Mouse (Mus musculus) lung, adult 2 months (tissue): ENCODE measurements around the gene Car9. TPM values are rescaled to one million over a fixed set of nuclear protein-coding genes. Genes with fewer than 3 reads are reported as not detected.
A peak's percentile ranks its signal among the peaks of the same experiment; 100 is the strongest.

ENCODE experiments used
- DNase-seq: peaks from one replicate; pipeline ENCODE4 v3.0.0; 2022
- H3K4me1 ChIP-seq: fragments of 200-500 bp; 2 replicates; pipeline ENCODE4 v1.6.1; 2011; ENCODE audit warnings: low read length; ENCODE audit not compliant: control insufficient read depth, insufficient read depth
- H3K4me3 ChIP-seq: fragments of 200-500 bp; replicated peaks from 2 replicates; pipeline ENCODE3; 2011; ENCODE audit warnings: low read depth, mild to moderate bottlenecking, control low read depth, low read length; ENCODE audit errors: extremely low read depth
- CTCF ChIP-seq: fragments of 200-500 bp; IDR thresholded peaks from 2 replicates; pipeline ENCODE4 v1.5.1; 2011; ENCODE audit warnings: mild to moderate bottlenecking, low read length, control low read depth; ENCODE audit not compliant: insufficient read depth
- POLR2A ChIP-seq: fragments of 200-500 bp; IDR thresholded peaks from 2 replicates; pipeline ENCODE4 v1.6.1; 2011; ENCODE audit warnings: low read depth, mild to moderate bottlenecking, control low read depth, low read length, borderline replicate concordance; ENCODE audit errors: extremely low read depth
- WGBS: fragments of 180-500 bp; shearing (Covaris S2); methylation state at CpG from one replicate; pipeline ENCODE4 v1.1.7; 2018; 5-methylcytosine and 5-hydroxymethylcytosine counted together
- polyA plus RNA-seq: library from polyadenylated mRNA; depleted of rRNA; stranded (reverse); fragments of >200 nt; gene quantifications from 2 replicates; pipeline ENCODE4 v1.2.3, GENCODE M21; 2012

Gene Car9
- polyA plus RNA-seq, 1 experiment, result 1.8 TPM

DNA sequence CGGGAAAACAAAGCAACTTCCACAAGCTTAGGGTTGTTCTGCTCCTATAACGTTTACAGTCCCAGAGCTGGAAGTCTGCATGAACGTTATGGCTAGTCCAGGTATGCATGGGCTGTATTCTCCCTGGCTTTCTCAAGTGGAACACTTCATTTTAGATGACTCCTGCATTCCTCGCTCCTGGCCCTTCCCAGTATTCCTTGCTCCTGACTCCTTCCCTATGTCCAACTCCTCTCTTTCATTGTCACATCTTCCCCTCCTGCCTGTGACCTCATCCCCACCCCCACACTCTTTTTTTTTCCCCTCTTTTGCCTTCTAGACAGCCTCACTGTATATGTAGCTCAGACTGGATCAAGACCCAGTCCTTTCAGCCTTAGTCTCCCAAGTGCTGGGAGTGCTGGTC lies 7.0 kb downstream of the Car9 start:
- TF ChIP-seq POLR2A (no peak), CTCF (no peak)
- 64% methylated on average over 4 of the region's 4 CpGs for WGBS
- Histone ChIP-seq H3K4me3 (no peak overlapping the region), H3K4me1 (peaks cover 3% of the 10 kb centered on the region; the same call in 1 of the 2 replicates)
- DNase-seq, result no peak

DNA sequence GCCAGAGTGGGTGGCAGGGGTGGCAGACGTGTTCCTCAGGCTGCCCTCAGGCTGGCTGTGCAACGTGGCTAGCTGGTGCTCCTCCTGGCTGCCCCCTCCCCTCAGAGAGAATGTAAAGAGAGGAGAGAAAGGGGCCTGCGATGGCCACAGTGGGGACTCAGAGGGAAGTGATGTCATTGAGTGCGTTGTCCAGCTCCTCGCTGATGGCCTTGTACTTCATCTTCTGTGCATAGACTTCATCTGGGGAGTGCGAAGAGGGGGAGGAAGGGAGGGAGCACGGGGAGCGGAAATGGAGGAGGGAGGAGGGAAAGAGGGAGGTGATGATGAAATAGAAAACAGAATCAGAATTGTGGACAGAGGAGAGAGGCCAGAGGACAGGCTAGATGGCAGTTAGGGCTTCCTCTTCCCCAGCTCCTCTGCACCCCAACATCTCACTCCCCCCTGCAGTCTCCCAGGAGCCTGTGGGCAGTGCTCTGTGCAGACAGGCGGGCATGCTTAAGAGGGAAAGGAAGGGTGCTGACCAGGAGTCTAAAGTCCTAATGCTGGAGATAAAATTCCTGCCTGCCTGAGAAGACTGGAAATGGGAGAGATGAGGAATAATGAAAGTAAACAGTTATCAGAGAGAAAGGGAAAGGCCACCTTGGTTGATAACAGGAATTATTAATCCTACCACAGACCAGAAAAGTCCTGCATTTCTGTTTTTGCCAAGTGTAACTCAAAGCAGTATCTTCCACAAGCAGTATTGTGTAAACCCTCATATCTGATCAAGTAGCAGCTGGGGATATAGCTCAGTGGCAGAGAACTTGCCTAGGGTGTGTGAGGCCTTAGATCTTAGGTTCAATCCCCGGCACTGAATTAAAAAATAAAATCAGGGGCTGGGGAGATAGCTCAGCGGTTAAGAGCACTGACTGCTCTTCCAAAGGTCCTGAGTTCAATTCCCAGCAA lies 9.3 kb downstream of the Car9 start:
- 67% methylated on average over 11 of the region's 11 CpGs for WGBS

DNA sequence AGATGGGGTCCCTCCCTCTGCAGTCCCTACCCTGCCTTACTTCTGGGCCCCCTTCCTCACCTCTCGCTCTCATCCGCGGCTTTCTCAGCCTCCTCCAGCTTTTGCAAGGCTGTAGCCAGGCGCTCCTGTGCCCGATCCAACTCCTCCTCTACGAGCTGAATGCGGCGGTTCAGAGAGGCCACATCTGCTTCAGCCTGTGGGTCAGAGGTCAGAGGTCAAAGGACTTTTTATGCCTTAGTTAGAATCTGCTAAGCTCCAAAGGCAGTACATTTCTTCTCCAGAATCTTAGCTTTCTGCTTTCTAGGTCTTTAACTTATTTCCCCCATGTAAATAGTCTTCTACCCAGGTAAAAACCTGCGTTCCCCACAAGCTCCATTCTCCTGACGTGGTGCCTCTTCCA lies 12.8 kb downstream of the Car9 start:
- Histone ChIP-seq H3K4me3 (no peak overlapping the region), H3K4me1 (no peaks in the 10 kb centered on the region)
- TF ChIP-seq POLR2A, result no peak
- no peak for TF ChIP-seq CTCF
- no peak for DNase-seq
- WGBS, result 42% methylated on average over 10 of the region's 10 CpGs

More for the DNA sequence above, 9.3 kb downstream of the Car9 start:
- no peak for TF ChIP-seq CTCF
- no peak for DNase-seq
- no peak overlapping the region for H3K4me3 ChIP-seq
- H3K4me1 ChIP-seq, result no peaks in the 10 kb centered on the region

DNA sequence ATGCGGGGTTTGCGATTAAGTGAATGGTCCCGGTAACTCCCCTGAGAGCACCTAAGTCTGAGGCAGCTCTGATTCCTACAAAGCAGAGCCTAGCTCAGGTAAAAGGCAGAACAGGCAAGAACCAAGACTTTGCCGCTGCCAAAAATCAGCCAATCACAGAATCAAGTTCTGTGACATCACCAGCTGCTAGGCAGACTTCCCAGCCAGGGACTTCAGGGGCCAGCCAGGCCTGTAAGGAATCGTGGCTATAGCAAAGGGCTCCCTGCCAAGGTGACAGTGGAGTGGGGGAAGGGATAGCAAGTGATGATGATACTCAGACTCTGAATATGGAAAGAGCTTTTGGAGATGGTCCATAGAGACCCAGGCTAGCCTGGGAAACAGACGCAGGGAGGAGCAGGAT lies 13.2 kb downstream of the Car9 start:
- Histone ChIP-seq H3K4me3 (no peak overlapping the region), H3K4me1 (no peaks in the 10 kb centered on the region)
- DNase-seq, result peak; percentile 96
- 21% methylated on average over 6 of the region's 6 CpGs for WGBS
- no peak for TF ChIP-seq POLR2A
- TF ChIP-seq CTCF, result no peak

DNA sequence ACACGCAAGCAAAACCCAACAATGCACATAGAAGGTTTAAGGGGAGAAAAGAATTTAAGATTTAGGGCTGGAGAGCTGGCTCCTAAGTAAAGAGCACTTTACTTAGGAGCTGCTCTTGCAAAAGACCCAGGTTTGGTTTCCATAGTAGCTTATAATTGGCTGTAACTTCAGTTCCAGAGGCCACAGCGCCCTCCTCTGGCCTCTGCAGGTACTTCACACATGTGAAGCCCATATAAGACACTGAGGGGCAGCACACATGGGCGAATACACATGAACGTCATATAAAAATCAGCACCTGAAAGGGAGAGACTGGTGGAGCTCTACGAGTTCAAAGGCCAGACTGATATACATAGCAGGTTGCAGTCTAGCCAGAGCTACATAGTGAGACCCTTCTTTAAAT lies 21.1 kb downstream of the Car9 start:
- DNase-seq, result no peak
- 64% methylated on average over 5 of the region's 5 CpGs for WGBS
- H3K4me1 ChIP-seq, result no peaks in the 10 kb centered on the region
- no peak overlapping the region for H3K4me3 ChIP-seq
- TF ChIP-seq CTCF, result no peak
- TF ChIP-seq POLR2A, result no peak

DNA sequence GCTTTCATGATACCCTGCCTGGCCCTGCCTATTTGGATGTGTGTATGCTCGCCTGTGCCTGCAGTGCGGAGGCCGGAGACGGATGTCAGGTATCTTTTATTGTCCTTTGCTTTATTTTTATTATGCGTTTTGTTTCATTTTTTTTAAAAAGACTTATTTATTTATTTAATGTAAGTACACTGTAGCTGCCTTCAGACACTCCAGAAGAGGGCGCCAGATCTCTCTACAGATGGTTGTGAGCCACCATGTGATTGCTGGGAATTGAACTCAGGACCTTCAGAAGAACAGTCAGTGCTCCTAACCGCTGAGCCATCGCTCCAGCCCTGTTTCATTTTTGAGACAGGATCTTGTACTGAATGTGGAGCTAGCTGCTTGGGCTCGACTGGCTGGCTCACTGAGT lies 21.7 kb downstream of the Car9 start:
- TF ChIP-seq CTCF (no peak), POLR2A (no peak)
- DNase-seq, result no peak
- WGBS, result 84% methylated on average over 9 of the region's 9 CpGs
- no peaks in the 10 kb centered on the region for H3K4me1 ChIP-seq
- H3K4me3 ChIP-seq, result no peak overlapping the region

DNA sequence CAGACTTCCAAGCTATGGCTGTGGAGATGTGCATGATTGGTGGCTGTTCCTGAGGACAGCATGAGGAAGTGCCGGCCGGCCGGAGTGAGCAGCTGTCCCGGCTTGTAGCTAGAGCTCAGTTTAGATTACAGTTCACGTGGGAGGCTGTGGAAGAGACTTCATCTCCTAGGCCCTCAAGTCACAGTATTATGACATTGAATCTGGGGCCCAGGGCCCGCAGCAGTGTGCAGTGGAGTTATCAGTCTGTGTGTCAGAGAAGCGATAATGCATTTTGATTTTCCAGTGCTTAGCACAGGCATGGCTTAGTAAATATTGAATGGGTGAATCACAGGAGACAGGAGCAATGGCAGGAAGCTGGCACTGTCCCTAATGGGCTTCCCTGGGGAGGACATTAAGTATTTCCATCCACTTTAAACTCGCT lies 23.3 kb downstream of the Car9 start:
- no peak overlapping the region for H3K4me3 ChIP-seq
- no peak for TF ChIP-seq POLR2A
- TF ChIP-seq CTCF, result no peak
- 30% methylated on average over 8 of the region's 8 CpGs for WGBS
- no peak for DNase-seq
- no peaks in the 10 kb centered on the region for H3K4me1 ChIP-seq

DNA sequence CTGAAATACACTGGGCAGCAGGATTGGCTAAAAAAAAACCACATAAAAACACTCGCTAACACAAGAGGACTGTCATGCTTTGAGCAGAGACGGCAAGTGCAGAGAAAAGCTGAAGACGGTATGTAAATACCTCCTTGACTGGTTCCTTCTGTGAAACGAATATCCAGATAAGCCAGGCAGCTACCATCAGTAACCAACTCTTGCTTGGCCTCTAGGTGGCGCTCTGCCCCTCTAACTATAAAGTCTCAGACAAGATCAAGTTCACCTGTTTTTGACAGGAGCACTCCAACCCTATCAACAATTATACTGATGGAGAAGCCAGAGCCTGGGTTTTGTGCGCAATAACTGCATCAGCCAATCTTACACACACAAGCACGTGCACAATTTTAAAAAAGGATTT lies 23.8 kb downstream of the Car9 start:
- peak; percentile 75 for DNase-seq
- no peaks in the 10 kb centered on the region for H3K4me1 ChIP-seq
- no peak for TF ChIP-seq POLR2A
- peak; percentile 70 for TF ChIP-seq CTCF
- 16% methylated on average over 7 of the region's 7 CpGs for WGBS
- H3K4me3 ChIP-seq, result no peak overlapping the region

DNA sequence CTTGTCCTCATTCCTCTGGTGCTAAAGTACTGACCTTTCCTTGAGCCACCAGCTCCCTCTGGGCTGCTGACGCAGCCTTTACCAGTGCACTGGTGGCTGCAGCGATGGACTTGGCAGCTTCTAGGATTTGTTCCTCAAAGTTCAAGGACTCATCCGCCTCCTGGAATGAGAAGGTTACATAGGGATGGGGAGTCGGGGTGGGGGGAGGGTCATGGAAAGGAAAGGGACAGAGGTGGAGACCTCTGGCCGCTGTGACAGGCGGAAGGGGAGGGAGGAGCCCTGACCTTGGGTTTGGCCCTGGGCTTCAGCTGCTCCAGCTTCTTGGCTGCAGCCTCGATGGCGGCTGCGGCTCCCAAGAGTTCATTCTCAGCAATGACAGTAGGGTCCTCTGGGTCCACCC lies 26.5 kb downstream of the Car9 start:
- Histone ChIP-seq H3K4me1 (no peaks in the 10 kb centered on the region), H3K4me3 (no peak overlapping the region)
- no peak for DNase-seq
- 75% methylated on average over 9 of the region's 9 CpGs for WGBS
- TF ChIP-seq CTCF (no peak), POLR2A (no peak)

DNA sequence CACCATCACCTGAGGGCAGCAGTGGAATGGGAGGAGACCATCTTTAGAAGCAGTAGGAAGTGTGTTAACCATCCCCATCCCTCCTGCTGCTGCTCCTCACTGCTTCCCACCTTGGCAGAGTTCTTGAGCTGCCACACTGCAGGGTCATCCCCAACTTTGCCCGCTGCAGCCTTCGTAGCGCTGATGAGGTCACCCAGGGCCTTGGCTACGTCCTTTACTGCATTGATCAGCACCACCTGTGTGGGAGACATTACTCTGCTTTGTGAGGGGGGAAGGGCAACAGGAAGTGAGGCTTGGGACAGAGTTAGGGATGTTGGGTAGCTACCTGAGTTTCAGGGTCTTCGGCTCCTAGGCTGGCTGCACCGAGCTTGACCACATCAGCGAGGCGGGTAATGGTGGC lies 28.9 kb downstream of the Car9 start:
- 95% methylated on average over 8 of the region's 8 CpGs for WGBS
- Histone ChIP-seq H3K4me3 (no peak overlapping the region), H3K4me1 (no peaks in the 10 kb centered on the region)
- no peak for TF ChIP-seq CTCF
- TF ChIP-seq POLR2A, result no peak
- DNase-seq, result no peak
